ENCODE assay signal across 9 mouse cellular contexts in genomic region chr8:72272361-72272760, GRCm38 (mm10). TPM values are rescaled to one million over a fixed set of nuclear protein-coding genes. Genes with fewer than 3 reads are reported as not detected.
DNase-seq lines count a peak whose midpoint lies in the region; ATAC-seq and TF ChIP-seq lines count a peak whose summit lies in the region.
"Had no signal": no experiment of that assay in that cellular context is flagged by ENCODE, and none has a peak within 500 bp of the region (broad histone marks: within the 10 kb centered on the region; RNA-seq: fewer than 3 reads in every experiment).

No protein-coding gene starts in this region.

- H3K4me3 ChIP-seq in E14TG2a.4 (replicated peaks; ENCODE audit: low read length), result peak overlapping the region; percentile 79
- H3K4me3 ChIP-seq in heart, embryonic 16.5 days (ENCODE audit: low read length), result no peak overlapping the region

- ATAC-seq in heart, embryonic 16.5 days (replicated peaks; ENCODE audit: extremely low read depth, insufficient read depth, low FRiP score), result 0 out of 2 replicates have a peak, but pooled peaks have one; percentile 21
- no peak; the same call in 1 of the 2 replicates for ATAC-seq in erythroblast, adult 5-6 weeks (replicated peaks; ENCODE audit: low FRiP score, poor library complexity, severe bottlenecking)

- H3K27me3 ChIP-seq in E14TG2a.4 (ENCODE audit: insufficient read depth, low read length), result peaks cover 2% of the 10 kb centered on the region; the same call in 1 of the 2 replicates
- no peaks in the 10 kb centered on the region for H3K27me3 ChIP-seq in heart, embryonic 16.5 days (ENCODE audit: control insufficient read depth, insufficient read depth, low read length)

- peak; percentile 72 for TF ChIP-seq CTCF in E14TG2a.4 (conservative IDR thresholded peaks at IDR 0.05; ENCODE audit: low read length)

- peak; percentile 74 for DNase-seq in 3T3-L1 (ENCODE audit: low read depth, low spot score)
- DNase-seq in cerebellum, postnatal 4 days (ENCODE audit: low spot score in 2 of 2), result peak; percentile 29 to 54
- DNase-seq in layer of hippocampus, adult 18-20 months (ENCODE audit: low spot score in 2 of 2), result peak; percentile 50 to 68
- DNase-seq in lung, postnatal 25 days (ENCODE audit: low spot score), result peak; percentile 89
- peak; percentile 72 for DNase-seq in right cerebral cortex, postnatal 14 days

- no peaks in the 10 kb centered on the region for H3K36me3 ChIP-seq in E14TG2a.4 (ENCODE audit: insufficient read depth, low read length)
- H3K36me3 ChIP-seq in heart, embryonic 16.5 days (ENCODE audit: control insufficient read depth, insufficient read depth), result no peaks in the 10 kb centered on the region

- no peak overlapping the region for H3K27ac ChIP-seq in heart, embryonic 16.5 days (ENCODE audit: low read length)

- H3K4me1 ChIP-seq in E14TG2a.4 (replicated peaks; ENCODE audit: low read depth, low read length), result peaks cover 75% of the 10 kb centered on the region
- H3K4me1 ChIP-seq in heart, embryonic 16.5 days (ENCODE audit: control insufficient read depth, insufficient read depth, low read length), result peaks cover 10% of the 10 kb centered on the region; the same call in 1 of the 2 replicates

- H3K4me2 ChIP-seq in heart, embryonic 16.5 days (ENCODE audit: low read depth, low read length), result no peak overlapping the region

- no peak overlapping the region for H3K9ac ChIP-seq in heart, embryonic 16.5 days (ENCODE audit: low read length)

- no peaks in the 10 kb centered on the region; the same call in 1 of the 2 replicates for H3K9me3 ChIP-seq in E14TG2a.4 (ENCODE audit: low read length)
- H3K9me3 ChIP-seq in heart, embryonic 16.5 days (replicated peaks; ENCODE audit: control insufficient read depth, low read length), result no peaks in the 10 kb centered on the region

- 16% methylated on average over 3 of the region's 3 CpGs for WGBS in heart, embryonic 16.5 days

RNA-seq across cellular contexts. Expression of gene Ap1m1, which starts 32.5 kb away (rescaled TPM):
- polyA plus RNA-seq in heart, embryonic 16.5 days (2015; fragmentation: Nextera tagmentation; extraction: Ambion mirVana), result 120 and 121 TPM in 2 replicates
- total RNA-seq in layer of hippocampus, adult 18-20 months (2021), result 10 to 100 TPM; 84.2 to 87.4 TPM
- total RNA-seq in erythroblast, adult 5-6 weeks (2015; ENCODE audit: low replicate concordance), result 36.9 and 46.8 TPM in 2 replicates
- total RNA-seq in erythroblast, adult 5-6 weeks (2017; ENCODE audit: low replicate concordance), result 15.7 and 22.7 TPM in 2 replicates

RNA-seq across cellular contexts. Expression of gene Gm10282, which starts 32.7 kb away (rescaled TPM):
- polyA plus RNA-seq in heart, embryonic 16.5 days (2015; fragmentation: Nextera tagmentation; extraction: Ambion mirVana), result 15.0 and 30.4 TPM in 2 replicates
- 1 to 10 TPM; 4.8 to 6.0 TPM for total RNA-seq in layer of hippocampus, adult 18-20 months (2021)
- total RNA-seq in erythroblast, adult 5-6 weeks (2015; ENCODE audit: low replicate concordance), result 22.9 and 31.8 TPM in 2 replicates
- total RNA-seq in erythroblast, adult 5-6 weeks (2017; ENCODE audit: low replicate concordance), result 14.9 and 39.9 TPM in 2 replicates

RNA-seq across cellular contexts. Expression of gene Klf2, which starts 46.5 kb away (rescaled TPM):
- polyA plus RNA-seq in heart, embryonic 16.5 days (2015; fragmentation: Nextera tagmentation; extraction: Ambion mirVana), result 14.8 and 15.3 TPM in 2 replicates
- 10 to 100 TPM; 20.1 to 22.2 TPM for total RNA-seq in layer of hippocampus, adult 18-20 months (2021)
- 8.1 and 11.7 TPM in 2 replicates for total RNA-seq in erythroblast, adult 5-6 weeks (2015; ENCODE audit: low replicate concordance)
- total RNA-seq in erythroblast, adult 5-6 weeks (2017; ENCODE audit: low replicate concordance), result 3.4 and 4.6 TPM in 2 replicates

RNA-seq across cellular contexts. Expression of gene Fam32a, which starts 52.8 kb away (rescaled TPM):
- polyA plus RNA-seq in heart, embryonic 16.5 days (2015; fragmentation: Nextera tagmentation; extraction: Ambion mirVana), result 44.1 and 46.6 TPM in 2 replicates
- 10 to 100 TPM; 64.2 to 70.1 TPM for total RNA-seq in layer of hippocampus, adult 18-20 months (2021)
- total RNA-seq in erythroblast, adult 5-6 weeks (2015; ENCODE audit: low replicate concordance), result 31.1 and 32.9 TPM in 2 replicates
- total RNA-seq in erythroblast, adult 5-6 weeks (2017; ENCODE audit: low replicate concordance), result 30.3 and 36.4 TPM in 2 replicates

RNA-seq across cellular contexts. Expression of gene Gm11034, which starts 58.9 kb away (rescaled TPM):
- polyA plus RNA-seq in heart, embryonic 16.5 days (2015; fragmentation: Nextera tagmentation; extraction: Ambion mirVana), result not detected in 2 replicates
- not detected for total RNA-seq in layer of hippocampus, adult 18-20 months (2021)
- total RNA-seq in erythroblast, adult 5-6 weeks (2015; ENCODE audit: low replicate concordance), result not detected in 2 replicates
- total RNA-seq in erythroblast, adult 5-6 weeks (2017; ENCODE audit: low replicate concordance), result not detected in 2 replicates
- polyA plus RNA-seq: large intestine, adult 2 months had no signal
